Mouse (Mus musculus) brown adipose tissue, adult 24 weeks (tissue): ENCODE data around the gene Retreg1. TPM values are rescaled to one million over a fixed set of nuclear protein-coding genes. Genes with fewer than 3 reads are reported as not detected.
A peak's percentile ranks its signal among the peaks of the same experiment; 100 is the strongest.
"Not testable (repeated sequence)": the region's sequence is repeated elsewhere in the genome, so short reads cannot be mapped to it uniquely, and the experiment has no call there.

Experiments used
- H3K27ac ChIP-seq: fragments of 200-500 bp; replicated peaks from 2 replicates; pipeline ENCODE4 v1.5.1; 2012; ENCODE audit warnings: low read depth, mild to moderate bottlenecking, low read length
- H3K4me1 ChIP-seq: fragments of 200-500 bp; 2 replicates; pipeline ENCODE4 v1.6.1; 2012; ENCODE audit warnings: low read length, mixed read lengths; ENCODE audit not compliant: control insufficient read depth, insufficient read depth, insufficient read length
- H3K4me3 ChIP-seq: fragments of 200-500 bp; 2 replicates; pipeline ENCODE4 v1.5.1; 2012; ENCODE audit warnings: low read depth, mild to moderate bottlenecking, low read length, moderate library complexity; ENCODE audit not compliant: insufficient read depth
- polyA plus RNA-seq: library from polyadenylated mRNA; stranded (reverse); fragments of >200 nt; gene quantifications from 2 replicates; pipeline ENCODE4 v1.2.4, GENCODE M21; 2012; ENCODE audit not compliant: missing spikeins, insufficient read depth, insufficient read length

The Retreg1 gene
- polyA plus RNA-seq, 1 experiment, result 17.8 TPM

GRCm38 (mm10) chr15:25948257-25949223 lies 105.6 kb downstream of the Retreg1 start:
- Histone ChIP-seq H3K4me3 (no peak overlapping the region), H3K4me1 (no peaks in the 10 kb centered on the region; the same call in 1 of the 2 replicates), H3K27ac (no peak overlapping the region)

- no peak overlapping the region for H3K4me3 ChIP-seq
- no peaks in the 10 kb centered on the region; the same call in 1 of the 2 replicates for H3K4me1 ChIP-seq
- H3K27ac ChIP-seq, result no peak overlapping the region
Observed at GRCm38 (mm10) chr15:25949696-25950095, 106.7 kb downstream of the Retreg1 start.

GRCm38 (mm10) chr15:25950584-25950983 lies 107.6 kb downstream of the Retreg1 start:
- Histone ChIP-seq H3K4me1 (no peaks in the 10 kb centered on the region; the same call in 1 of the 2 replicates), H3K27ac (no peak overlapping the region), H3K4me3 (no peak overlapping the region)

GRCm38 (mm10) chr15:25951037-25951436 lies 108.1 kb downstream of the Retreg1 start:
- H3K27ac ChIP-seq, result no peak overlapping the region
- H3K4me1 ChIP-seq, result no peaks in the 10 kb centered on the region; the same call in 1 of the 2 replicates
- H3K4me3 ChIP-seq, result no peak overlapping the region

GRCm38 (mm10) chr15:25956001-25956400 lies 113.0 kb downstream of the Retreg1 start:
- H3K27ac ChIP-seq, result no peak overlapping the region

GRCm38 (mm10) chr15:25956422-25957117 lies 113.6 kb downstream of the Retreg1 start:
- H3K4me1 ChIP-seq, result no peaks in the 10 kb centered on the region
- H3K4me3 ChIP-seq, result no peak overlapping the region
- no peak overlapping the region for H3K27ac ChIP-seq

More at GRCm38 (mm10) chr15:25956001-25956400, 113.0 kb downstream of the Retreg1 start:
- no peak overlapping the region for H3K4me3 ChIP-seq
- no peaks in the 10 kb centered on the region for H3K4me1 ChIP-seq

- H3K4me3 ChIP-seq, result no peak overlapping the region
- no peak overlapping the region for H3K27ac ChIP-seq
- no peaks in the 10 kb centered on the region for H3K4me1 ChIP-seq
Observed at GRCm38 (mm10) chr15:25957651-25958050, 114.7 kb downstream of the Retreg1 start.

GRCm38 (mm10) chr15:25959375-25959774 lies 116.4 kb downstream of the Retreg1 start:
- Histone ChIP-seq H3K27ac (no peak overlapping the region), H3K4me1 (no peaks in the 10 kb centered on the region), H3K4me3 (no peak overlapping the region)

- H3K27ac ChIP-seq, result no peak overlapping the region
- no peak overlapping the region for H3K4me3 ChIP-seq
- no peaks in the 10 kb centered on the region for H3K4me1 ChIP-seq
Observed at GRCm38 (mm10) chr15:25960231-25960630, 117.3 kb downstream of the Retreg1 start.

- no peak overlapping the region for H3K27ac ChIP-seq
- no peaks in the 10 kb centered on the region for H3K4me1 ChIP-seq
- no peak overlapping the region for H3K4me3 ChIP-seq
Observed at GRCm38 (mm10) chr15:25966220-25966774, 123.3 kb downstream of the Retreg1 start.

GRCm38 (mm10) chr15:25971596-25971995 lies 128.6 kb downstream of the Retreg1 start:
- Histone ChIP-seq H3K4me3 (no peak overlapping the region), H3K4me1 (no peaks in the 10 kb centered on the region), H3K27ac (no peak overlapping the region)

GRCm38 (mm10) chr15:25972758-25973157 lies 129.8 kb downstream of the Retreg1 start:
- no peak overlapping the region for H3K4me3 ChIP-seq
- no peak overlapping the region for H3K27ac ChIP-seq
- no peaks in the 10 kb centered on the region for H3K4me1 ChIP-seq

- Histone ChIP-seq H3K4me1 (no peaks in the 10 kb centered on the region), H3K4me3 (no peak overlapping the region), H3K27ac (no peak overlapping the region)
Observed at GRCm38 (mm10) chr15:25974352-25974751, 131.4 kb downstream of the Retreg1 start.

GRCm38 (mm10) chr15:25975810-25976209 lies 132.8 kb downstream of the Retreg1 start:
- Histone ChIP-seq H3K27ac (no peak overlapping the region), H3K4me1 (no peaks in the 10 kb centered on the region), H3K4me3 (no peak overlapping the region)

- peak overlapping the region; percentile 57 for H3K27ac ChIP-seq
- H3K4me1 ChIP-seq, result not testable (repeated sequence)
- H3K4me3 ChIP-seq, result peak overlapping the region; percentile 64
Observed at GRCm38 (mm10) chr15:25983614-25984013, 140.6 kb downstream of the Retreg1 start.
